Mouse (Mus musculus) hindbrain, embryonic 13.5 days (tissue): ENCODE measurements around the gene Dscam. TPM values are rescaled to one million over a fixed set of nuclear protein-coding genes. Genes with fewer than 3 reads are reported as not detected.
A peak's percentile ranks its signal among the peaks of the same experiment; 100 is the strongest.

Experiments used
- ATAC-seq: fragments of 200-750 bp; cut with Nextera tagmentation; 2 replicates; pipeline ENCODE4 v1.8.0; 2017; ENCODE audit warnings: moderate TSS enrichment; ENCODE audit not compliant: low FRiP score
- H3K27ac ChIP-seq: fragments of 300-500 bp; sonication (generic); 2 replicates; pipeline ENCODE4 v1.5.1; 2015; ENCODE audit warnings: inconsistent platforms, mild to moderate bottlenecking, moderate library complexity
- H3K27me3 ChIP-seq: fragments of 300-500 bp; sonication (generic); 2 replicates; pipeline ENCODE4 v1.6.1; 2015; ENCODE audit warnings: mild to moderate bottlenecking, inconsistent platforms
- H3K36me3 ChIP-seq: fragments of 300-500 bp; sonication (generic); 2 replicates; pipeline ENCODE4 v1.6.1; 2015; ENCODE audit warnings: mild to moderate bottlenecking, inconsistent platforms
- H3K4me1 ChIP-seq: fragments of 300-500 bp; sonication (generic); replicated peaks from 2 replicates; pipeline ENCODE4 v1.6.1; 2015; ENCODE audit warnings: inconsistent platforms
- H3K4me2 ChIP-seq: fragments of 300-500 bp; sonication (generic); 2 replicates; pipeline ENCODE4 v1.6.1; 2015; ENCODE audit warnings: inconsistent platforms, mild to moderate bottlenecking, moderate library complexity
- H3K4me3 ChIP-seq: fragments of 300-500 bp; sonication (generic); 2 replicates; pipeline ENCODE4 v1.5.1; 2015; ENCODE audit warnings: mild to moderate bottlenecking, inconsistent platforms
- H3K9ac ChIP-seq: fragments of 300-500 bp; sonication (generic); 2 replicates; pipeline ENCODE4 v1.6.1; 2015; ENCODE audit warnings: mild to moderate bottlenecking, inconsistent platforms
- H3K9me3 ChIP-seq: fragments of 300-500 bp; sonication (generic); 2 replicates; pipeline ENCODE4 v1.6.1; 2016; ENCODE audit warnings: inconsistent platforms
- WGBS: fragments of 180-500 bp; shearing (Covaris S2); methylation state at CpG from one replicate; pipeline ENCODE4 v1.1.7; 2015; 5-methylcytosine and 5-hydroxymethylcytosine counted together
- polyA plus RNA-seq: library from polyadenylated mRNA; unstranded; fragments of >200 nt; fragmentation: Nextera tagmentation; extraction: Ambion mirVana; gene quantifications from 2 replicates; pipeline ENCODE4 v1.2.1, GENCODE M21; 2015

Gene Dscam
- polyA plus RNA-seq, 1 experiment from 2014 or later: 7.7 TPM

DNA sequence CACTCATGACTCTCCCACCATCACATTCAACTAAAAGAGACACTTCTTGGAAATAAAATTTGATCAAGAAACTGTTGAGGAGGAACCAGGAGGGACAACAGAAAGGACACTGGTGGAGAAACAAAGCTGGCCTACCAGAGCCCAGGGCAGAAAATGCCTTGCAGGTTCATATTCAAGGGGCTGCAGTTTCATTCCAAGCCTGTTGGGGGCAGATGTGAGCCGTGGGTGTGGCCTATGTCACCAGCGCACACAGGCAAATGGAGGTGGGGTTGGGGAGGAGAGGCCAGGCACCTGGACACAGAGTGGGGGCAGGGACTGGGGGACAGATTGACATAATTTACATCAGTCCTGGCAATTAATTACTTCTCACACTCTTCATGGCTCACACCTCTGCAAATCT is 452.3 kb downstream of the Dscam start:
- peaks cover 18% of the 10 kb centered on the region for H3K36me3 ChIP-seq
- H3K4me1 ChIP-seq: peaks cover 13% of the 10 kb centered on the region
- no peak overlapping the region for H3K4me2 ChIP-seq
- 17% methylated on average over 2 of the region's 2 CpGs for WGBS
- no peak overlapping the region for H3K27ac ChIP-seq
- H3K9me3 ChIP-seq: no peaks in the 10 kb centered on the region
- H3K4me3 ChIP-seq: no peak overlapping the region
- no peak for ATAC-seq
- no peak overlapping the region for H3K9ac ChIP-seq
- no peaks in the 10 kb centered on the region for H3K27me3 ChIP-seq

DNA sequence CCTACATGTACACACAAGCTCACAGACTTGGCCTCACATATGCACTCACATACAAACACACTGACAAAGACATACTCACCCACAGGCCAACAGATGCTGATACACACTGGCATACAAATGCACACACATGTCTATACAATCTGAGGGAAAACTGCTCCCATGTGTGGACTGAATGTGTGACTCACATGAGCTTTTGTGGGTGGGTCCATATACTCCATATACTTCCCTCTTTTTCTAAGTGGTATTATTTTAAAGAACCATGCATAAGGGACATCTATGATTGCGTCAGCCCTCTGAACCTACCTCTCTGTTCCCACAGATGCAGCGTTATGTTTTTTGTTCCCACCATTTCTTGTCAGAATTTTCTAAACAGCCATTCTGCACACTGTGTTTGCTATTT is 453.9 kb downstream of the Dscam start:
- Histone ChIP-seq H3K9ac (no peak overlapping the region), H3K4me3 (no peak overlapping the region), H3K4me1 (peaks cover 10% of the 10 kb centered on the region), H3K27ac (no peak overlapping the region), H3K36me3 (peaks cover 20% of the 10 kb centered on the region), H3K27me3 (no peaks in the 10 kb centered on the region), H3K9me3 (no peaks in the 10 kb centered on the region), H3K4me2 (no peak overlapping the region)
- WGBS: 97% methylated on average over 2 of the region's 2 CpGs
- no peak for ATAC-seq

DNA sequence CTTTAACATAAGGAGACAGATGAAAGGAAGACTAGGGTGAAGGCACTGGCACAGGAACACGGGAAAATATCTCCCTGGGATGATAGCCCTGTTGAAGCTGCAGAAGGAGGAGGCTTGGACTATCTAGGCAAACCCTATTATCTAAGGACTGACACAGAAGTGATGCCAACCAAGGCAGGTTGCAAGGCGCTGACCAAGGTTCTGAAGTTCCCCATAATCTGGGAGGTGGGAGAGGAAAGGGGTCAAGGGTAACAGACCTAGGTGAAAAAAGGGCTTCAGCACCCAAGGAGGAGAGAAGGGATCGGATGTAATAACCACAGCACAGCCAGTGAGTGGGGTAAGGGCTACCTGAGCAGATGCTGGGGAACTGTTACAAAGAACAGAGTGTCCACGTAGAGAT is 458.6 kb downstream of the Dscam start:
- ATAC-seq: no peak
- no peak overlapping the region for H3K4me2 ChIP-seq
- no peaks in the 10 kb centered on the region for H3K9me3 ChIP-seq
- 60% methylated on average over 4 of the region's 4 CpGs for WGBS
- H3K4me1 ChIP-seq: peaks cover 2% of the 10 kb centered on the region
- peaks cover 32% of the 10 kb centered on the region for H3K36me3 ChIP-seq
- no peak overlapping the region for H3K4me3 ChIP-seq
- H3K27ac ChIP-seq: no peak overlapping the region
- no peak overlapping the region for H3K9ac ChIP-seq
- H3K27me3 ChIP-seq: no peaks in the 10 kb centered on the region

DNA sequence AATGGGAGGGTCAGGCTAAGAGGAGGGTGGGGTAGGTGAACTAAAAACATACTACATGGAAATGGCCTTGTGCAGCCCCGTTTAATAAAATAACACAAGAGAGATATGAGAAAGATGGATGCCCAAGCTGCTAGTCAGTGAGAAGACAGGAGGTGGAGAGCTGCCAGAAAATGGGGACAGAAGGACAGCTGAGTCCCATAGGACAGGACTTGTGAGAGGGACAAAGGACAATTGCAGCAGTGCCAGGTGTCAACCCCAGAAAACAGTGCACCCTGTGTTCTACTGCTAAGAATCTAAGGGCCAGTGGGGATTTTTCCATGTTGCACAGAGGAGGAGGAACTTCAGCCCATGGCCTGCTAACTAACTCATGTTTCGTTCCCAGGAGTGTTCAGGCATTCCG is 470.0 kb downstream of the Dscam start:
- H3K36me3 ChIP-seq: no peaks in the 10 kb centered on the region
- no peak overlapping the region for H3K9ac ChIP-seq
- no peak overlapping the region for H3K27ac ChIP-seq
- no peak overlapping the region for H3K4me2 ChIP-seq
- no peaks in the 10 kb centered on the region for H3K27me3 ChIP-seq
- H3K4me3 ChIP-seq: no peak overlapping the region
- ATAC-seq: no peak
- peaks cover 10% of the 10 kb centered on the region for H3K4me1 ChIP-seq
- 88% methylated on average over 3 of the region's 3 CpGs for WGBS
- H3K9me3 ChIP-seq: no peaks in the 10 kb centered on the region

GRCm38 (mm10) chr16:96695882-96696281 is 474.7 kb downstream of the Dscam start:
- no peaks in the 10 kb centered on the region for H3K9me3 ChIP-seq
- 0 out of 2 replicates have a peak, but pooled peaks have one; percentile 36 for ATAC-seq
- 59% methylated on average over 4 of the region's 4 CpGs for WGBS
- H3K36me3 ChIP-seq: no peaks in the 10 kb centered on the region
- no peak overlapping the region for H3K4me2 ChIP-seq
- no peak overlapping the region for H3K9ac ChIP-seq
- no peak overlapping the region for H3K4me3 ChIP-seq
- peak overlapping the region; percentile 48; the same call in 1 of the 2 replicates for H3K27ac ChIP-seq
- no peaks in the 10 kb centered on the region for H3K27me3 ChIP-seq
- H3K4me1 ChIP-seq: peaks cover 10% of the 10 kb centered on the region

- H3K9me3 ChIP-seq: no peaks in the 10 kb centered on the region
- no peak overlapping the region for H3K4me2 ChIP-seq
These were observed 479.0 kb downstream of the Dscam start for GRCm38 (mm10) chr16:96691576-96691975.

DNA sequence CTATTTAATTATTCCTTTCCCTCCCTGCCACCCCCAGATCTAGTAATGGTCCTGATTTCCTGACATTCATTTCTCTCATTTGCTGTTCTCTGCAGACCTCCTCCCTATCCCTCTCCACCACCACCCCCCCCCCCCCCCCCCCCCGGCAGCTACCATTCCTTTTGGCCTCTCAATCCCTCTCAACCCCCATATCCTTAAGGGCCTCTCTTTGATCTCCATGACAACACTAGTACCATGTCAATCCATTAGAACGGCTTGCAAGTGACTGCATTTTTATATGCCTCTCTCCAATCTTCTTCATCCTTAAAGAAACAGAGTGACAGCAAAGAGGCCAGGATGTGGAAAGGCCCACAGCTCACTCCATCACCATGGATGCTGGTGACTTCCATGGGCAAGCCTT is 480.5 kb downstream of the Dscam start:
- no peak for ATAC-seq
- H3K4me3 ChIP-seq: no peak overlapping the region
- no peaks in the 10 kb centered on the region for H3K9me3 ChIP-seq
- no peak overlapping the region for H3K9ac ChIP-seq
- no peaks in the 10 kb centered on the region for H3K27me3 ChIP-seq
- H3K27ac ChIP-seq: no peak overlapping the region
- WGBS: 5% methylated on average over 1 of the region's 2 CpGs
- peaks cover 8% of the 10 kb centered on the region; the same call in 1 of the 2 replicates for H3K4me1 ChIP-seq
- no peaks in the 10 kb centered on the region for H3K36me3 ChIP-seq
- H3K4me2 ChIP-seq: no peak overlapping the region

More at GRCm38 (mm10) chr16:96691576-96691975, 479.0 kb downstream of the Dscam start:
- H3K9ac ChIP-seq: no peak overlapping the region
- no peak for ATAC-seq
- no peaks in the 10 kb centered on the region for H3K36me3 ChIP-seq
- H3K4me3 ChIP-seq: no peak overlapping the region
- 87% methylated on average over 6 of the region's 6 CpGs for WGBS
- H3K27ac ChIP-seq: no peak overlapping the region
- no peaks in the 10 kb centered on the region for H3K27me3 ChIP-seq
- peaks cover 14% of the 10 kb centered on the region for H3K4me1 ChIP-seq

GRCm38 (mm10) chr16:96689419-96689818 is 481.1 kb downstream of the Dscam start:
- Histone ChIP-seq H3K4me1 (peaks cover 8% of the 10 kb centered on the region; the same call in 1 of the 2 replicates), H3K9ac (no peak overlapping the region), H3K27ac (no peak overlapping the region), H3K9me3 (no peaks in the 10 kb centered on the region), H3K4me2 (no peak overlapping the region), H3K27me3 (no peaks in the 10 kb centered on the region), H3K4me3 (no peak overlapping the region), H3K36me3 (no peaks in the 10 kb centered on the region)
- no peak for ATAC-seq
- WGBS: 52% methylated on average over 1 of the region's 1 CpGs

DNA sequence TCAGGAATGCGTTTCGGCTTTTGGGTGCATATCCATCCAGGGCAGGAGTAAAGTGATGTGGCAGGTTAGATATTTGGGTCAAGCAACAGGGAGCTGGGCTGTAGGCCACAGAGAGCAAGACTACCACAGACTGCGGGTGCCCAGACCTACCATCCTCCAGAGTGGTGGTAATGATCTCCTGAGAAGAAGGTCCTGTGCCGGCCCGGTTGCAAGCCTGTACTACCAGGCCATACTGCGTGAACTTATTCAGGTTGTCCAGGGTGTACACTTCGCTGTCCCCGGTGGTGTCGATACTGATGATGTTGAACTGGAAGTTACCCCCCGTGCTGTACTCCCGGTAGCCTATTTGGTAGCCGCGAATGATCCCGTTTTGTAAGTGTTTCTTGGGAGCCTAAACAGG is 485.5 kb downstream of the Dscam start:
- no peak overlapping the region for H3K27ac ChIP-seq
- no peak overlapping the region for H3K9ac ChIP-seq
- no peak for ATAC-seq
- no peaks in the 10 kb centered on the region for H3K27me3 ChIP-seq
- H3K4me1 ChIP-seq: peaks cover 5% of the 10 kb centered on the region; the same call in 1 of the 2 replicates
- H3K4me3 ChIP-seq: no peak overlapping the region
- 93% methylated on average over 14 of the region's 14 CpGs for WGBS
- no peaks in the 10 kb centered on the region for H3K9me3 ChIP-seq
- H3K36me3 ChIP-seq: peaks cover 7% of the 10 kb centered on the region
- no peak overlapping the region for H3K4me2 ChIP-seq

GRCm38 (mm10) chr16:96684581-96684980 is 486.0 kb downstream of the Dscam start:
- WGBS: 27% methylated on average over 4 of the region's 4 CpGs
- 0 out of 2 replicates have a peak, but pooled peaks have one; percentile 49 for ATAC-seq
- Histone ChIP-seq H3K9me3 (no peaks in the 10 kb centered on the region), H3K27ac (no peak overlapping the region), H3K4me3 (no peak overlapping the region), H3K4me1 (peaks cover under 1% of the 10 kb centered on the region; the same call in 1 of the 2 replicates), H3K9ac (no peak overlapping the region), H3K4me2 (no peak overlapping the region), H3K27me3 (no peaks in the 10 kb centered on the region), H3K36me3 (peaks cover 11% of the 10 kb centered on the region)

- no peak overlapping the region for H3K27ac ChIP-seq
- ATAC-seq: no peak
- H3K27me3 ChIP-seq: no peaks in the 10 kb centered on the region
- no peak overlapping the region for H3K9ac ChIP-seq
- H3K4me1 ChIP-seq: no peaks in the 10 kb centered on the region; the same call in 1 of the 2 replicates
- H3K4me3 ChIP-seq: no peak overlapping the region
- no peaks in the 10 kb centered on the region for H3K9me3 ChIP-seq
- 72% methylated on average over 5 of the region's 5 CpGs for WGBS
- peaks cover 20% of the 10 kb centered on the region for H3K36me3 ChIP-seq
- no peak overlapping the region for H3K4me2 ChIP-seq
These were observed 488.1 kb downstream of the Dscam start for GRCm38 (mm10) chr16:96682289-96682972.

GRCm38 (mm10) chr16:96679981-96680380 is 490.6 kb downstream of the Dscam start:
- Histone ChIP-seq H3K9ac (no peak overlapping the region), H3K36me3 (peaks cover 27% of the 10 kb centered on the region), H3K4me3 (no peak overlapping the region), H3K27ac (no peak overlapping the region), H3K27me3 (no peaks in the 10 kb centered on the region), H3K4me1 (no peaks in the 10 kb centered on the region), H3K4me2 (no peak overlapping the region), H3K9me3 (no peaks in the 10 kb centered on the region)
- WGBS: 90% methylated on average over 8 of the region's 8 CpGs
- ATAC-seq: no peak

DNA sequence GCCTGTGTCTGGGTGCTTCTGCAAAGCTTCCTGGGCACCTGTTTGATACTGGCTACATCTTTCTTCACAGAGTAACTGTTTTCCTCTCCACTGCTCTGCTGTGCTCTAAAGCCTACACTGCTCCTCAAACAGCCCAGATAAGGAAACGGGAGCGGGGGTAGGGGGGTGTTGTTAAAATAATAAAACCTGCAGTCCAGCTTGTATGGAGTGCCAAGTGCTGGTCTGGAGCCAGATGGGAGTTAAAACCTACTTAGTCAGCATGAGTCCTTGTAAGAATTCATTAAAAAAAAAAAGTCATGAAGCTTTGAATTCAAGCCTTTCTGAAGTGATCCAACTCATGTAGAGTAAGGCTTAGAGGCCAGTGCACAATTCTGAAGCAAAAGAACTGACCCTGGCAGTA is 493.1 kb downstream of the Dscam start:
- Histone ChIP-seq H3K4me3 (no peak overlapping the region), H3K9ac (no peak overlapping the region), H3K4me2 (no peak overlapping the region), H3K27ac (no peak overlapping the region), H3K27me3 (no peaks in the 10 kb centered on the region), H3K9me3 (no peaks in the 10 kb centered on the region), H3K36me3 (peaks cover 27% of the 10 kb centered on the region), H3K4me1 (peaks cover 11% of the 10 kb centered on the region)
- 83% methylated on average over 2 of the region's 2 CpGs for WGBS
- ATAC-seq: no peak
